Mouse (Mus musculus) telencephalon, adult 2 months (tissue): ENCODE measurements at regions not wholly inside any gene's neighbourhood (a gene's known extent, or its start where the extent isn't known, plus 50 kb on each side); places are given as distances from the start of the nearest gene placed in this dataset.

ENCODE experiments used
- DNase-seq: peaks from one replicate; pipeline ENCODE4 v3.0.0-alpha.2; 2011; ENCODE audit warnings: low read depth, low spot score

DNA sequence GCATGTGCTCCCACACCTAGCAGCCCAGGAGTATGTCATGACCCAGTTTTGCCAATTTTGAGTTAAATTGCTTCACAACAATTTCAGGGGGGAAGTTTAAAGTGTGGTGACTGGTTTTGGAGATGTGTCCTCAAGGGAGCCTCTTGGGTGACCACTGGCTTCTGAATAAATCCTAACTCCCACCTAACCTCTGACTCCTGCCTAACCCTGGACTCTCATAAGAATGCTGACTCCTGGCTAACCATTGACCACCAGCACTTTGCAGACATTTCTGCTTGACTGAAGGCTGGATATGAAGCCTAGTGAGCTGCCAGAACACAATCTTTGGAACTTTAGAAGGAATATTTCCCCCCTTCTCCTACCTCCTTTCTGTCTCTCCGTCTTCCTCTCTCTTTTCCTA, 133.3 kb upstream of the Tmpo start:
- DNase-seq: no peak

GRCm38 (mm10) chr10:91313316-91313715, 132.2 kb upstream of the Tmpo start:
- DNase-seq: no peak

- no peak for DNase-seq
Observed at GRCm38 (mm10) chr10:91312913-91313312, 131.8 kb upstream of the Tmpo start.

DNA sequence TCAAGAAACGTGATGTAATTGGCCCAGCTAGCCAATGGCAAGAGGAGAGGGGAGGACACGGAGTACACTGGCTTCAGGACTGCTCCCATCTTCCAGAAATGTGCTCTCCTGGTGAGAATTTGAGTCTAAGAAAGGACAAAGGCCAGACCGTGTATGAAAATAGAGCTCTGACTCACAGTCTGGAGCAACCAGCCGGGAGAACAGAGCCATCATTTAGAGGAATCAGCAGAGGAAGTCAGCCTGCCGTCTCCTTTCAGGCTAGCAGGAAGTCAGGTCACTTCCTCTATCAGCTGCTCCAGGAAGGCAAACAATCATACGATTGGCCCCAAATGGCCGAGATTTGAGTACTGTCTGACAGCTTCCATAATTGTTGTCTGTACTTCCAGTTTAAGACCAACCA, 119.0 kb upstream of the Tmpo start:
- DNase-seq: no peak

DNA sequence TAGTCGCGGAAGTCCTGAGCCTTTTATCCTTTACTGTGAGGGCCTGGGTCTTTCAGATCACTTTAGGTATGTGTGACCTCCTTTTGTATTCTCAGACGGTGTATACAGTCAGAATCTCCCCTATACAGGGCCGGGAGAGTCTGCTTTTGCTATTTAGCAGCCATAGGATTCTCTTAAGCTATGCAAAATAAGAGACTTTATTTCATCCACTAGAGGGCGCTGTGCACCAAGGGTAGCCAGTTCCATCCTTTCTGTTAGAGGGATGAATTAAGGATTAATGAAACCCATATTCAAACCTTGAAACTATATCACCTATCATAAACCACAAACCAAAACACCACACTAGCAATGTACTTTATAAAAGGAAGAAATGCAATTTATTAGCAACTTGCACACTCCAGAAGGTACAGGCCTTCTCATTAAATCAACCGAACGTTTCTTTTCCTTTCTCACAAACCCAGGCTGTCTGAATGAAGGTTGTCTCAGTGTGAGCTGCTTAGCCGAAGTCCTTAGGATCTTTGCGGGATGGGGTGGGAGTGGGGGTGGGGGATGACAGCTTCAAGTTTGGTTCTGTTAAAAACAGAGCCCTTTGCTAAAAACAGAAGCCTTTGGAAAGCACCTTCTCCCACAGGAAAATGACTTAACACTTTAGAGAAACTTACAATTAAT, 116.8 kb upstream of the Tmpo start:
- peak; percentile 39 for DNase-seq

DNA sequence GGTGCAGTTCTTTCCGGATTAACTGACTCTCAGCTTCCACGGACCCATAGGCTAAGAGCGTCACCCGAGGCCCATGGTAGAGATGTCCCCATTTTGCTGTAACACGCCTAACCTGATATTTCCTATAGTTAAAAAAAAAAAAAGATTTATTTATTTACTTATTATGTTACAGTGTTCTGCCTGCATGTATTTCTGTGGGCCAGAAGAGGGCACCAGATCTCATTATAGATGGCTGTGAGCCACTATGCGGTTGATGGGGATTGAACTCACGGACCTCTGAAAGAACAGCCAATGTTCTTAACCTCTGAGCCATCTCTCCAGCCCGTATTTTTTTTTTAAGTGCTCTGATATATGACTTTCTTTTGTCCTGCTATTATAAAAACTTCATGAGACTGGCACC, 114.2 kb upstream of the Tmpo start:
- DNase-seq: no peak

DNA sequence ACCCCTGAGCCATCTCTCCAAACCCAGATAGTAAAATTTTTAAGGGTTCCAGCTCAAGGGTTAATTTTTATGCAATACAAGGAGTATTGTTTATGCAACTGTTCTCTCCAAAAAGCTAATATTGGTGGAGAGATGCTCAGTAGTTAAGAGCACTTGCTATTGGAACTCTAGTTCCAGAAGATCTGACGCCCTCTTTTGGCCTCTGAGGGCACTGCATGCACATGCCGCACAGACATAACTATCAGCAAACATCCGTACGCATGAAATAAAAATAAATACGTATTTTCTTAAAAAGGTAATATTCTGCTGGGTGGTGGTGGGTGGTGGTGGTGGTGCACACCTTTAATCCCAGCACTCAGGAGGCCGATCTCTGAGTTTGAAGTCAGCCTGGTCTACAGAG, 112.1 kb upstream of the Tmpo start:
- no peak for DNase-seq

DNA sequence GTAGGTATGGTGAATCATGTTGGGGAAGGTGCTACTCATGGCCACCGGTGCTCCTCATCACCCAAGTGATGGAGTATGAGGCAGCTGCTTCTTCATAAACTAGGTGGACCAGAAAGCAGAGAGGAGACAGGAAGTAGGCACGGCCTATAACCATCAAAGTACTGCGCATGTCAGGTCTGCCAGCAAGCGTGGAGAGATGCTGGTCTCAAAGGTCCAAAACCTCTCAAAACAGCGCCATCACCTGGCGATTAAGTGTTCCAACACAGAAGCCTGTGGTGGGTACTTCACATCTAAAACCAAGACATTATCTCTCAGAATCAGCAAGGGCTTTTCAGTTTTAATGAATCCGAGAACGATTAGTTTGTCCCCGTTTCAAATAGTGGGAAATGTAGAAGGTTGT, 103.1 kb upstream of the Tmpo start:
- no peak for DNase-seq

- DNase-seq: peak; percentile 38
Observed at GRCm38 (mm10) chr10:91270955-91271741, 90.0 kb upstream of the Tmpo start.

DNA sequence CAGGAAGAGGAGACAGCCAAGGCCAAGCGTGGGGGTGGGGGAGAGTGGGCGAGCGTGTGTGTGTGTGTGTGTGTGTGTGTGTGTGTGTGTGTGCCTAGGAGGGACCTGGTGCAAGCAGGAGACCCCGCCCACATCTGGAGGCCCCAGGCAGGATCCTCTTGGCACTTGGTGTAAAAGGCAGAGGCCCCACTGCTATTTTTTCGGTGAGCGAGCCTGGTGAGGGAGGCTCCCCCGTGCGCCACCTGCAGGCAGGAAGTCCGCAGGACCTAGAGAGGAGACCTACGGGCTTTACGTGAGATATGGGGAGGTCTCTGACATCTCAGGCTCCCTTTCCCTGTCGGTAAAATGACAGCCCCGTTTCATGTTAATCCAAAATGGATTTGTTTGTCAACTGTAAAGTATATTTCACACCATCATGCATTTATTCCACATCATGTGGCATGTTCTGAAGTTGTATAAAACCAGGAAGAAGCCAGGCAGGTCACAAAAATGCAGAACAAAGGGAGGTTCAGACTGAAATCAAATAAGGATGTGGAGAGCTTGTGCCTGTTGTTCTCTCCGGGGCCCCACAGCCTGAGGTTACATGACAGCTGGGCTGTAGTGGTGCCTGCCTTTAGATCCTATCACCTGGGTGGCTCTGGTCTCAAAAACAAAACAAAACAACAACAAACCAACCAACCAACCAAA, 89.3 kb upstream of the Tmpo start:
- no peak for DNase-seq

GRCm38 (mm10) chr10:91267886-91268285, 86.8 kb upstream of the Tmpo start:
- DNase-seq: no peak

DNA sequence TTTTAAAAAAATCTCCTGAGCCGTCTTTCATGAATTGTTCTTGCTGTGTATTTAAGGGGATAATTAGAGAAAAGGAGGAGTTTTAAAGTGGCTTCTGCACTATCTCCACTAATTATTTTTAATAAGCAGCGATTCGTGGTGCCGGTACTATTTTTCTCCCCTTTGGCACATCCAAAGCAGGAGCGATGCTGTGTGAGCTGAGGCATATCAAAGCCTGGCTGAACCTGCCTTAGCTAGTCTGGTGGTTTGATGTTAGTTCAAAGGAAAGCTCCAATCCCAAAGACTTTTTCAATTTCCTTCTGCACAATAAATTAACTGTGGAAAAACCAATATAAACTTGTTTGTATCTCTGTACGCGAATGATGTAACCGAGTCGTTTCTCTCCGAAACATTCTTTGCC, 79.3 kb upstream of the Tmpo start:
- DNase-seq: no peak

- no peak for DNase-seq
Observed at GRCm38 (mm10) chr10:91249681-91250195, 68.6 kb upstream of the Tmpo start.

DNA sequence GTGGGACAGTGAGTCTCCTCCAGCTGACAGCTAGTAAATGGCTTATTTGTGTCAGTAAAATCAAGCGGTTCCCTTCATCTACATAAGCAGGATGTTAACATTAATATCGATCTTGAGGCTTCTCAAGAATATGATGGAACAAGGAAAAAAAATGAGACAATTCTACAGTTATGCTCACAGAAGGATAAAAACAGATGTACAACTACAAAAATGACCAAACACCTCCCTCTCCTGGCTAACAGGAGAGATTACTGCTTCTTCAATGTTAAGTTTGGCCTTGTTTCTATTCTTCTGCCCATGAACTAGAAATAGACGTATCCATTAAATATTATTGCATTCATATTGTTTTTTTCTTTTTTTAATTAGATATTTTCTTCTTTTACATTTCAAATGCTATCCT, 63.2 kb upstream of the Tmpo start:
- DNase-seq: no peak

DNA sequence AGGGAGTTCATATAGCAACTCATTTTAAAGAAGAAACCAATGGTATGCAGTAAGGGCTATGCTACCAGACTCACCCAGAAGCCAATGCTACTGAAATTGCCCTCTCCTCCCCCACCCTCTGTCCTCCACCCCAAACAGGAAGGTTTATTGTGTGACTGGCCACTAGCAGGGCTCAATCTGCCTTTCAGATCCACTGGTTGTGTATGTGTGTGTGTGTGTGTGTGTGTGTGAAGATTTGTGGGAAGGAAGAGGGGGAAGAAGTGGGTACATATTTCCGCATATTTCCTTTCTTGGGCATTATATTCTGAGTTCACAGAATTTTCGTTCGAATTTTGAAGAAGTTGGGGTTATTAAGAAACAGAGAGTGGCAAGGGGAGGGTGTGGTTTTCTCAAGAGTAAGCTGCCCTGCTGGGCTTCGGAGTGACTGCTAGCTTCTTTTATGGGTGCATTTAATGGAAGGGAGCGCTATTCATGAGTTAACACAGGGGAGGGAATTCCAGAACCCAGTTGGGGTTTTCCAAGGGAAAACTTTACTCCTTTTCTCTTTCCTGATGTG, 61.5 kb upstream of the Tmpo start:
- DNase-seq: no peak

- no peak for DNase-seq
Observed at GRCm38 (mm10) chr10:91241611-91242005, 60.5 kb upstream of the Tmpo start.

- no peak for DNase-seq
Observed at GRCm38 (mm10) chr10:91240856-91241610, 59.9 kb upstream of the Tmpo start.

DNA sequence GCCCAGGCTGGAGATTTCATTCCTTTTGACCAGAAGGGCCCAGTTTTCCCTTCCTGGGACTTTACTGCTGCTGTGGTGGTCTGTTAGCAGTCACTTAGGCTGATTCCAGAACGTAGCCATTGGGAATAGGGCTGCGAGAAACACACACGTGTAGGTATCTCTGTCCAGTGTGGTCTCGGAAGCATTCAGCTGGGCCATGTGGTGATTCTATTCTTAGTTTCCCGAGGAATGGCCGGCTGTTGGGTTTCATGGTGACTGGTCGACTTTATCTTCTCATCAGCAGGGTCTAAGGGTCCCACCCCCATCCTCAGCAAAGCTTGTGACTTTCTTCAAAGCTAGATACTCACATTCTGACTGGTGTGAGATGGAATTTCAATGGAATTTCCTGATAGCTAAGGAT, 59.2 kb upstream of the Tmpo start:
- DNase-seq: no peak

DNA sequence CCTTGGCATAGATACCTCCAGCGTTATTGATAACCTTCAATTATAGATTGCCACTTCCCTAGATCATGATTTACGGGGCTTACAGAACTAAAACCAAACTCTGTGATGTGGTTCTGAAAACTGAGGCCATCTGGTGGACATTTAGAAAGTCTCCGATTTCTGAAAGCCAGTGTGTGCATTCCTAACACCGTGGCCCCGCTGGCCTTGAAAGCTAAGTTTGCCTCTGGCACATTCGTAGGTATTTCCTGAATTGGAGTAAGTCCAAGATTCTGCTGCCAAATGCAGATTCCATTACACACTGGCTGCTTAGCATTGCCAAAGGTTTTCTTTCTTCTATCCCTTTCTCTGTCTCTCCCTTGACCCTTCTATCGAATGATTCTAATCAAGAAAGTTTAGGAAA, 55.7 kb upstream of the Tmpo start:
- DNase-seq: no peak

DNA sequence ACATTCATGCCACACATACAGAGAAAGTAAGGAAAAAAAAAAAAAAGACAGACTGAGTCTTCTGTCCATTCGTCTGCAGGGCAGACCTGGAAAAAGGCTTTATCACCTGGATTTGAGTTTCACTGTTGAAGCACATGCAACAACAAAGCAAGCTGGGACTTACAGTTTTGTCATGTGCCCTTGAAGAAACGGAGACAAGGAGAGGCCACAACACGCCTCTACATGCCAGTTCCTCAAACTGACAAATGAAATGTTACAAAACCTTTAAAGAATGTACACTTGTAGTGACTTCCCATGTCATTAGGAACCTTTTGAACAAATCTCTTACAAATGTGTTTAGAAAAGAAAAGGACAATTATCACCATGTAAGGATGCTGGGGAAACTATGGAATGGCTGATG, 53.6 kb upstream of the Tmpo start:
- no peak for DNase-seq
